Mouse (Mus musculus) hindbrain, embryonic 10.5 days (tissue): ENCODE data around the gene Ptrh1. TPM values are rescaled to one million over a fixed set of nuclear protein-coding genes. Genes with fewer than 3 reads are reported as not detected.

Experiments used
- DNase-seq: peaks from one replicate; pipeline ENCODE4 v3.0.0-alpha.2; 2017; ENCODE audit warnings: low spot score
- H3K27ac ChIP-seq: fragments of 300-500 bp; sonication (generic); 2 replicates; pipeline ENCODE4 v1.5.1; 2016; ENCODE audit warnings: mild to moderate bottlenecking, moderate library complexity
- H3K27me3 ChIP-seq: fragments of 300-500 bp; sonication (generic); 2 replicates; pipeline ENCODE4 v1.6.1; 2016; ENCODE audit warnings: mild to moderate bottlenecking; ENCODE audit not compliant: poor library complexity, insufficient read depth, severe bottlenecking
- H3K36me3 ChIP-seq: fragments of 300-500 bp; sonication (generic); 2 replicates; pipeline ENCODE4 v1.6.1; 2016; ENCODE audit warnings: mild to moderate bottlenecking, moderate library complexity
- H3K4me1 ChIP-seq: fragments of 300-500 bp; sonication (generic); replicated peaks from 2 replicates; pipeline ENCODE4 v1.6.1; 2016; ENCODE audit warnings: mild to moderate bottlenecking
- H3K4me3 ChIP-seq: fragments of 300-500 bp; sonication (generic); 2 replicates; pipeline ENCODE4 v1.5.1; 2016; ENCODE audit warnings: mild to moderate bottlenecking, moderate library complexity
- H3K9me3 ChIP-seq: fragments of 300-500 bp; sonication (generic); 2 replicates; pipeline ENCODE4 v1.6.1; 2016; ENCODE audit warnings: mild to moderate bottlenecking, moderate library complexity
- whole genome bisulfite sequencing: fragments of 180-500 bp; shearing (Covaris S2); methylation state at CpG from one replicate; pipeline ENCODE4 v1.1.7; 2016; 5-methylcytosine and 5-hydroxymethylcytosine counted together
- polyA plus RNA-seq: library from polyadenylated mRNA; unstranded; fragments of >200 nt; fragmentation: Nextera tagmentation; extraction: Ambion mirVana; gene quantifications from 2 replicates; pipeline ENCODE4 v1.2.1, GENCODE M21; 2016

Gene Ptrh1
- polyA plus RNA-seq, 1 experiment from 2014 or later: 7.2 TPM

DNA sequence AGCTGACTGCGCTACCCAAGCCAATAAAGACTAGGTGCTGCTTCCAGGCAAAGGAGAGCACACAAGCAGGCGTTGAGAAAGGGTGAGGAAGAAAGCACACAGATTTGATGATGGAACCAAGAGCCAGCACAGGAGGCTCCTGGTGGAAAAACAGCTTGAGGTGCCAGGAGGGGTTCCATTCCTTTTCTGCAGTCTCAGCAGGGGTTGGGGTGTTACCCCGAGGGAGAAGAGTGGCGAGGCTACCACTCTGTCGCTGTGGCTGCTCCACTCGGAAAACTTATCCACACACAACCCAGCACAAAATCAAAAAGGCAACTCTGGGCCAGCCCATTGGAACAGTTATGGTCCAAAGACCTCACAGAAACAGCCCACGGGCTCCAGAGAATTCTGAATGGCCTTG is 42.0 kb downstream of the Ptrh1 start:
- Histone ChIP-seq H3K4me1 (peaks cover 21% of the 10 kb centered on the region), H3K27me3 (no peaks in the 10 kb centered on the region), H3K9me3 (no peaks in the 10 kb centered on the region), H3K27ac (0 out of 2 replicates have a peak overlapping the region, but pooled peaks have one; percentile 35), H3K4me3 (no peak overlapping the region), H3K36me3 (peaks cover 49% of the 10 kb centered on the region)
- no peak for DNase-seq
- 63% methylated on average over 7 of the region's 7 CpGs for WGBS

GRCm38 (mm10) chr2:32818208-32818607 is 42.6 kb downstream of the Ptrh1 start:
- H3K36me3 ChIP-seq: peaks cover 42% of the 10 kb centered on the region
- H3K27ac ChIP-seq: no peak overlapping the region
- 93% methylated on average over 5 of the region's 5 CpGs for WGBS
- no peak for DNase-seq
- H3K4me3 ChIP-seq: no peak overlapping the region
- H3K27me3 ChIP-seq: no peaks in the 10 kb centered on the region
- H3K4me1 ChIP-seq: peaks cover 27% of the 10 kb centered on the region
- no peaks in the 10 kb centered on the region for H3K9me3 ChIP-seq

DNA sequence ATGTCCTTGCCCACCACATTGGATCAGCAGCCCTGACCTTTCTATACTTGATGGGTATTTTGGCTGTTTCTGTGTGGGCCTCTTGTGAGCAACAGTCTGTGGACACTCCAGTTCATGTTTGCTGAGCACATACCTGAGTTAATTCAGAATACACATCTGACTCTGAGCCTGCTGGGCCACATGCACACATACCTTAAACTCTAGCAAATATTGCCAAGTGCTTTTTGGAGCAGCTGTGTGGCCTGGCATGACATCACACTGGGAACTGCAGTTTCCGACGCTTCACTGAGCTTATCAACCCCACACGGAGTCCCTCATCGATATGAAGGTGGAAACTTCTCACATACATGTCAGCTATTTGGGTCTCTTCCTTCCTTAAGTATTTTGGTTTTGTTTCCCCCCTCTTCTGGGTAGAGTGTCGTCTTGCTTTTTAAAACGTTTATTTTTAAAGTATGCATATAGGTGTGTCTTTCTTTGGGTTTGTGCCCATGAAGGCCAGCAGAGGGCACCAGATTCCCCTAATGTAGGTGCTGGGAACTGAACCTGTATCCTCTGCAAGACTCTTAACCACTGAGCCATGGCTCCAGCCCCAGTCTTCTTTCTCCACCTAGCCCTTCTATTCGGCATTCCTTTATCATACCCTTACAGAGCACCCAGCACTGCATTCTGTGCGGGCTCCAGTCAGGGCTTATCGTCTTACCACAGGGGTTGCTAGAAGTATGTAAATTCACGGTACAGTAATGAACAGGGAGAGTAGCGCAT is 45.6 kb downstream of the Ptrh1 start:
- DNase-seq: peak; percentile 34
- 70% methylated on average over 11 of the region's 11 CpGs for WGBS

GRCm38 (mm10) chr2:32822643-32823042 is 47.1 kb downstream of the Ptrh1 start:
- Histone ChIP-seq H3K27ac (peak overlapping the region; percentile 84), H3K4me1 (peaks cover 40% of the 10 kb centered on the region)

More for the DNA sequence above, 45.6 kb downstream of the Ptrh1 start:
- Histone ChIP-seq H3K27ac (no peak overlapping the region), H3K4me3 (no peak overlapping the region), H3K27me3 (no peaks in the 10 kb centered on the region), H3K9me3 (no peaks in the 10 kb centered on the region), H3K4me1 (peaks cover 47% of the 10 kb centered on the region), H3K36me3 (peaks cover 17% of the 10 kb centered on the region)

DNA sequence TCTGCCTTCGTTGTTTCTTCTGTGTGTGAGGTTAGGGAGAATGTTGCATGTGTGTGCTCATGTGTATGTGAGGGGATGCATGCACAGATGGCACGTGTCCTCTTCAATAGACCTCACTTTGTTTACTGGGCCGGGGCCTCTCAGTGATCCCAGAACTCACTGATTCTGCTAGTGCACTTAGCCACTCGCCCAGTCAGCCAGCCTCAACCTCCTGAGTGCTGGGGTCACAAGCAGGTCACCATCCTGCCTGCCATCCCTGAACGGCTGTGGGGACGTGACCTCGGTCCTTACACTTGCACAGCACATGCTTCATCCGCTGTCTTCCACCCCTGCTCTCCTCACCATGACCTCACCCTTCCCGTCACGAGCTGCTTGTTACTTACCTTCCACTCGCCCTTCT is 47.6 kb downstream of the Ptrh1 start:
- 51% methylated on average over 11 of the region's 11 CpGs for WGBS
- Histone ChIP-seq H3K36me3 (peaks cover 5% of the 10 kb centered on the region; the same call in 1 of the 2 replicates), H3K27ac (peak overlapping the region; percentile 84), H3K4me3 (no peak overlapping the region), H3K27me3 (no peaks in the 10 kb centered on the region), H3K4me1 (peaks cover 38% of the 10 kb centered on the region), H3K9me3 (no peaks in the 10 kb centered on the region)
- DNase-seq: peak; percentile 36

More at GRCm38 (mm10) chr2:32822643-32823042, 47.1 kb downstream of the Ptrh1 start:
- Histone ChIP-seq H3K36me3 (peaks cover 10% of the 10 kb centered on the region), H3K27me3 (no peaks in the 10 kb centered on the region), H3K4me3 (no peak overlapping the region), H3K9me3 (no peaks in the 10 kb centered on the region)
- no peak for DNase-seq
- 80% methylated on average over 6 of the region's 6 CpGs for WGBS

GRCm38 (mm10) chr2:32823579-32824154 is 48.1 kb downstream of the Ptrh1 start:
- Histone ChIP-seq H3K27me3 (no peaks in the 10 kb centered on the region), H3K4me1 (peaks cover 38% of the 10 kb centered on the region), H3K9me3 (no peaks in the 10 kb centered on the region), H3K36me3 (0 out of 2 replicates have a peak, but pooled peaks cover 3% of the 10 kb centered on the region), H3K4me3 (no peak overlapping the region), H3K27ac (peak overlapping the region; percentile 84)
- WGBS: 71% methylated on average over 8 of the region's 8 CpGs
- DNase-seq: no peak

DNA sequence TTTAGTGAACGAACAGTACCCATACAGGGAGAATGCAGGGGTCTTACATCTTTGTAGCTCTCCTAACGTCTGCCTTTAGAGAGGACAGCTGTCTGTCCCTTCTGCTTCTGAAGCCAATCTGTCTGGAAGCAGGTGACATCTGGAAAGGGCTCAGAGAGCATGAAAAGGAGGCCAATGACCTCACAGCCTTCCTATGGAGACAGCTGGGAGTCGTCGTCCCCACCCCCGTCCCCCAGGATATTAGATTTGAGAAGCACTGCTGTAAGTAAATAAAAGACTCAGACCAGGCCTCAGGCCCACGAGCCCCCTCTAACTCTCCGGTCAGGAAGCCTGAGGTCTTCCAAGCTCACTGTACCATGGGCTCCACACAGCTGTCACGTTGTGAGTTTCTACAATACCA is 48.6 kb downstream of the Ptrh1 start:
- no peaks in the 10 kb centered on the region for H3K9me3 ChIP-seq
- no peak overlapping the region for H3K4me3 ChIP-seq
- H3K36me3 ChIP-seq: 0 out of 2 replicates have a peak, but pooled peaks cover 3% of the 10 kb centered on the region
- peak overlapping the region; percentile 84 for H3K27ac ChIP-seq
- H3K27me3 ChIP-seq: no peaks in the 10 kb centered on the region
- DNase-seq: peak; percentile 60
- H3K4me1 ChIP-seq: peaks cover 38% of the 10 kb centered on the region
- WGBS: 37% methylated on average over 8 of the region's 8 CpGs

DNA sequence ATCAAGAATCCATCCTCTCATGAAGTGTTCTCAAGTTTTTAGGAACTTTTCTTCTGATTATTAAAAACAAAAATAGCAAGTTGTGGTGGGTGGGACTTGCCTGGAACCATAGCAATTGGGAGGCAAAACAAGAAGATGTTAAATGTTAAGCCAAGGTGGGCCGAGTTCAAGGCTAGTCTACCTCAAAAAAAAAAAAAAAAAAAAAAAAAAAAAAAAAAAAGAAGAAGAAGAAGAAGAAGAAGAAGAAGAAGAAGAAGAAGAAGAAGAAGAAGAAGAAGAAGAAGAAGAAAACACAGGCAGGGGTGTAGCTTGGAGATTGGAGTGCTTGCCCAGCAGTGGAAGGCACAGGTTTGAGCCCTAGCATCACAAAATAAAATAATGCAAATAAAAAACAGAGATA is 49.2 kb downstream of the Ptrh1 start:
- no peaks in the 10 kb centered on the region for H3K36me3 ChIP-seq
- H3K9me3 ChIP-seq: no peaks in the 10 kb centered on the region
- H3K4me1 ChIP-seq: peaks cover 38% of the 10 kb centered on the region
- H3K4me3 ChIP-seq: no peak overlapping the region
- H3K27ac ChIP-seq: peak overlapping the region; percentile 84; the same call in 1 of the 2 replicates
- no peak for DNase-seq
- WGBS: 91% methylated on average over 1 of the region's 1 CpGs
- no peaks in the 10 kb centered on the region for H3K27me3 ChIP-seq

- no peaks in the 10 kb centered on the region for H3K27me3 ChIP-seq
- DNase-seq: no peak
- H3K36me3 ChIP-seq: no peaks in the 10 kb centered on the region
- peak overlapping the region; percentile 31; the same call in 1 of the 2 replicates for H3K27ac ChIP-seq
- peaks cover 42% of the 10 kb centered on the region for H3K4me1 ChIP-seq
- 87% methylated on average over 6 of the region's 6 CpGs for WGBS
- no peak overlapping the region for H3K4me3 ChIP-seq
- H3K9me3 ChIP-seq: no peaks in the 10 kb centered on the region
Measured at GRCm38 (mm10) chr2:32825796-32826195, 50.2 kb downstream of the Ptrh1 start.

Other genes starting within 250 kb of the Ptrh1 start
- gene Fam102a, start 240.5 kb upstream of the Ptrh1 start, polyA plus RNA-seq: 10.9 and 11.0 TPM in 2 replicates
- 116 and 131 TPM in 2 replicates for gene Dpm2, start 204.9 kb upstream of the Ptrh1 start, polyA plus RNA-seq
- 1.6 and 2.5 TPM in 2 replicates for gene Pip5kl1, start 201.0 kb upstream of the Ptrh1 start, polyA plus RNA-seq
- 0.11 and 0.39 TPM in 2 replicates for gene 9430097D07Rik, start 200.1 kb upstream of the Ptrh1 start, polyA plus RNA-seq
- gene St6galnac4, start 188.7 kb upstream of the Ptrh1 start, polyA plus RNA-seq: 19.8 and 21.0 TPM in 2 replicates
- 12.7 and 14.1 TPM in 2 replicates for gene St6galnac6, start 176.1 kb upstream of the Ptrh1 start, polyA plus RNA-seq
- 26.9 and 37.6 TPM in 2 replicates for gene Ak1, start 154.0 kb upstream of the Ptrh1 start, polyA plus RNA-seq
- 28.8 and 35.8 TPM in 2 replicates for gene Eng, start 129.2 kb upstream of the Ptrh1 start, polyA plus RNA-seq
- 25.9 and 29.5 TPM in 2 replicates for gene Fpgs, start 71.6 kb upstream of the Ptrh1 start, polyA plus RNA-seq
- gene Cdk9, start 62.7 kb upstream of the Ptrh1 start, polyA plus RNA-seq: 121 and 125 TPM in 2 replicates
- gene Sh2d3c, start 54.7 kb upstream of the Ptrh1 start, polyA plus RNA-seq: 27.6 and 39.1 TPM in 2 replicates
- 1.3 and 1.7 TPM in 2 replicates for gene 6330409D20Rik, start 34.8 kb upstream of the Ptrh1 start, polyA plus RNA-seq
- 56.9 and 61.6 TPM in 2 replicates for gene Tor2a, start 18.6 kb upstream of the Ptrh1 start, polyA plus RNA-seq
- 0.31 and 0.73 TPM in 2 replicates for gene Ttc16, start 153 bp upstream of the Ptrh1 start, polyA plus RNA-seq
- gene Cfap157, start 8.6 kb downstream of the Ptrh1 start, polyA plus RNA-seq: 1.1 and 1.2 TPM in 2 replicates
- gene Stxbp1, start 71.5 kb downstream of the Ptrh1 start, polyA plus RNA-seq: 40.1 and 63.3 TPM in 2 replicates
- 34.3 and 36.1 TPM in 2 replicates for gene Fam129b, start 100.3 kb downstream of the Ptrh1 start, polyA plus RNA-seq
- gene Rpl12, start 185.8 kb downstream of the Ptrh1 start, polyA plus RNA-seq: 131 and 166 TPM in 2 replicates
- gene Lrsam1, start 185.8 kb downstream of the Ptrh1 start, polyA plus RNA-seq: 11.5 TPM in 2 replicates
- gene Slc2a8, start 206.3 kb downstream of the Ptrh1 start, polyA plus RNA-seq: 21.3 and 27.4 TPM in 2 replicates